Mouse (Mus musculus): Measurements from ENCODE around the gene Gm20379.

DNA sequence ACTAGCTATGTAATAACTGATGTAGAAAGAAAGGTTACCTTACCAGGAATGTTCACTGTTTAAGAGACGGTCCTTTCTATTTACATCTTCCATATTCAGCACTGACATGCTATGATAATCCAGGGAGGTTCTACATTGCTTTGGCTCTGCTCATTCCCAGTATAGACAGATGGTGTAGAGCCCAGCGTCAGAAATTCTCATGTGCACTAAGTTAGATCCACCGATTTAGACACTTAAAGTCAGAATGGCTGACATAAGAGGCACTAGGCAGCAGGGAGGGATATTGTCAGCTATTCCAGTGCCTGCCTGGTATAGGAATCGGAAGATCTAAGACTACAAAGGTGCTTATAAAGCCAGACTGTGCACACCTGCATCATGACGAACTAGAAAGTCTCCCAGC, 8.8 kb downstream of the Gm20379 start:
- TF ChIP-seq POLR2A (IDR thresholded peaks at IDR 0.05; ENCODE audit: insufficient read depth, low read depth, low read length) (no peak), CTCF (IDR thresholded peaks at IDR 0.05; ENCODE audit: insufficient read depth, low read depth, low read length) (no peak)

Data from olfactory bulb, adult 2 months (tissue).